Mouse (Mus musculus): ENCODE results near the gene Wipi1.

DNA sequence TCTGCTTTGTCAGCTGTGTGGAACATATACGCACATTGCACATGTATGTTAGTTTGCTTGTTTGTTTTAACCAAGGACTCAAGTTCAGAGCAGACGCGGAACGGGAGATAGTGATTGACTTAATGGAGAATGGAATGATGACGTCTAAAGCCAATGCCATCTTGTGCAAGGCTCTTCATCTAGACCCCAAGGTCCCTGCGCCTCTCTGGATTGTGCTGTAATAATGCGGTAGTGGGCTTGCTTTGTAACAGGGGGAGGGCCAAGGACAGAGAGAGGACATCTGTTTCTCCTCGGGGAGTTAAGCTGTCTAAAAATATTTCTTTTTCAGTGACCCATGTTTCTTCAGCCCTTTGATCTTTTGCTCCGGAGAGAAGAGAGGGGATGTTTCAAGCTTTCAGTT, 23.2 kb upstream of the Wipi1 start:
- TF ChIP-seq JUND (IDR thresholded peaks at IDR 0.05; ENCODE audit: low read depth, low read length) (no peak), POLR2AphosphoS5 (IDR thresholded peaks at IDR 0.05; ENCODE audit: borderline replicate concordance, low read depth, low read length) (no peak), POLR2A (IDR thresholded peaks at IDR 0.05; ENCODE audit: control insufficient read depth in 1 of 2, insufficient read depth in 1 of 2, low read depth in 1 of 2, low read length in 2 of 2, poor library complexity in 1 of 2) (no peak), CTCF (IDR thresholded peaks at IDR 0.05 in 2 of 3, conservative IDR thresholded peaks at IDR 0.05 in 1 of 3; ENCODE audit: control insufficient read depth in 1 of 3, insufficient read depth in 1 of 3, low read depth in 2 of 3, low read length in 3 of 3, poor library complexity in 1 of 3, severe bottlenecking in 1 of 3) (no peak), HCFC1 (IDR thresholded peaks at IDR 0.05; ENCODE audit: low read depth, low read length) (no peak), E2F4 (IDR thresholded peaks at IDR 0.05; ENCODE audit: borderline replicate concordance, low read depth, low read length) (no peak), GATA1 (IDR thresholded peaks at IDR 0.05; ENCODE audit: low read depth, low read length) (no peak)
